Mouse (Mus musculus): ENCODE results near the gene Rassf2.

Gene Rassf2

DNA sequence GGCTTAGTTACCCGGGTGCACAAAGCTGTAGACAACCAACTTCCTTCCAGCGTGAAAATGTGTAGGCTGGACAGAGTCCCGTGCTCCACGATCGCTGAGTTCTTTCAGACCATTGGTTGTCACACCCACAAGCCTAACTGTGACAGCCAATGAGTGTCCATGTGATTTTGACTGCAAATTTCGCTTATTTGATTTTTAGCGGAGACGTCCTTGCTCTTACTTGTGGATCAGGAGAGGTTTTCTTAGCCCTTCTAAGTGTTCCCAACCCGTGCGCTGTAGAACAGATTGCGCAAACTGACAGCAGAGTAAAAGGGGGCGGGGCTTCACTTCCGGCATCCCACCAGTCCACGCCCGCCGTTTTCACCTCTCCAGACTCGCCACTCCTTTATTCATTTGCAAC lies 74.8 kb downstream of the Rassf2 start:
- no peak for DNase-seq (ENCODE audit: low read depth, low spot score)

- DNase-seq (ENCODE audit: low read depth, low spot score) = no peak
Observed at GRCm38 (mm10) chr2:131954835-131955234, 75.2 kb downstream of the Rassf2 start.

DNA sequence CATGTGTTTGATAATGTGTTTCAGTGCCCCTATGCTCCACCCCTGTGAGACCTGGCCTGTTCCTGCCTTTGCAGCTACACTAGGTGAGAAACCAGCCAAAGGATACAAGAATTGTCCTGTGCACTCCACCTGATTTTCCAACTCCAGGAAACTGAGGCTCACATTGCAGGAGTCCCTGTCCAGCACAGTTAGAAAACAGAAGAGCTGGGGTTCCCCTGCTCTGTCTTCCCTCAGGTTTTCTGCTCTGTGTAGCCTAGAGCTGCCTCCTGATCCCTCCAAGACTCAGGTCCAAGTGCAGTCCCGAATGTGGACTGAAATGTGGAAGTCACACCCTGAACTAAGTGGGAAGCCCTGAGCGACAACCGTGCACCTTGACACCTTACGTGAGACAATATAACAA lies 76.3 kb downstream of the Rassf2 start:
- DNase-seq (ENCODE audit: low read depth, low spot score) = no peak

GRCm38 (mm10) chr2:131952961-131953538 lies 77.0 kb downstream of the Rassf2 start:
- no peak for DNase-seq (ENCODE audit: low read depth, low spot score)

- DNase-seq (ENCODE audit: low read depth, low spot score) = no peak
Observed at GRCm38 (mm10) chr2:131952456-131952855, 77.6 kb downstream of the Rassf2 start.

- no peak for DNase-seq (ENCODE audit: low read depth, low spot score)
Observed at GRCm38 (mm10) chr2:131950598-131951095, 79.4 kb downstream of the Rassf2 start, which contains the start of gene Prnd. Gene Prnd, plus strand, starts transcription at chr2:131950861.

DNA sequence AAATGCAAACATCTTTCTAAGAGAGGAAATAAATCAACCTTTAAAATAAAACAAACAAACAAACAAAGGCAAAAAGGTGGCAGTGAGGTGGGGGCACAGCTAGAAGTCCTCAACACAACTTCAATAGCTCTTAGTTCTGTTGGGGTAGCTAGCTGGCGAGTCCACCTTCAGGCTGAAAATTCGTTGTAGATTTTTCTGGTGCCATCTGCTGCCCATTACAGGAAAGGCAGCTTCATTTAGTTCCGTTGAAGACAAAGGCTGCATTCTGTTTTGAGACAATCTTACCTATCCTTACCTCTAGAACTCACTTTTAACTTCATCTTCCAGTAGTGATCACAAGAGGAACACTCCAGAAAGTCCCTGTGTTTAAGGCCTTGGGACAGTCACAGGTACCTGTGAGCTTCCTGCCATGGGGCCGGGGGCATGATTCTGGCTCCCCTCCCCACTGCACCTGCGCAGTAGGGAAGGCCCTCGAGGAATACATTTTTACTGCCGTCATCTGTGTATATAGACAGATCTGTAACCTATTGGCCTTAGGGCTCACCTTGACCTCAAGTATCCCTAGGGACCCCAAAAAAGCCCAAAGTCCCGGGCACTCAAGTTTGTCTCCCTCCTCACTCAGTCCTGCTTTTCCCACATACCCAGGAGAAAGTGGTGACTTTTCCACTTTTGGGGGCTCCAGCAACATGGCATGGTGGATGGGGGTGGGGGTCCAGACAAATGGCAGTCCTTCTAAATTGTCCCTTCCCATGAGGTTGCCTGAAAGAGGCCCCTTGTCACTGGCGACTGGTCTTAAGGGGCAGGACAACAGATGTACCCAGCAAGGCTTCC lies 80.1 kb downstream of the Rassf2 start:
- no peak for DNase-seq (ENCODE audit: low read depth, low spot score)

DNA sequence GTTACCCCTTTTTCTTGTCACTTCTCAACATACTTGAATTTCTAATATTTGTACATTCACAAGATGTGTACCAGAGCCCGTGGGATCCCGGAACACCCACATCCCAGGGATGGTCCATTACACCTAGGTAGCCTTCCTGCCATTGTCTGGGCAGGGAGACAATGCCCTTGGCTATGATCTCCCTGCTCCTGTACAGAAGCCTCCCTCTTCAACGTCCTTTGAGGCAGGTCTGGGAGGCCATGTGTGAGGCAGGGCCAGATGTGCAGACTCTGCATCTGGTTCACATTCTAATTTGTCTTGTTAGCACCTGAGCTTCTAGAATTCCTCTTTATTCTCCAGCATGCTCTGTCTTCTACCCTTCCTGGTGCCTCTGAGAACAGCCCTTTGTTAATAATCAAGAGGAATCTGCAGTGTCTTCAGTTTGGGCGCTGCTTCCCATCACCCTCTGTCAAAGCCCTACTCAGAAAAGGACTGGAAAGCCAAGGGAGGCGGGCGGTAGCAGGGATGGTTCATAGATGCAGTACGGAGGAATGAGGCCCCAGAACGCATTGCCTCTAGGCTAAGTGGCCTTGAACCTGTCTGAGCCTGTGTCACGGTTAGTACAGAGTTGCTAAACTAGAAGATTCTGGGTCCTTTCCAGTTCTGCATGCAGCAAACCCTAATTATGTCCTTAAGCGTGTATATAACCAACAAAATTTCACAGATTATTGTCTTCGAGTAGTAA lies 81.0 kb downstream of the Rassf2 start:
- no peak for DNase-seq (ENCODE audit: low read depth, low spot score)

- no peak for DNase-seq (ENCODE audit: low read depth, low spot score)
Observed at GRCm38 (mm10) chr2:131948156-131948555, 81.9 kb downstream of the Rassf2 start.

GRCm38 (mm10) chr2:131946351-131946750 lies 83.7 kb downstream of the Rassf2 start:
- DNase-seq (ENCODE audit: low read depth, low spot score) = no peak

- no peak for DNase-seq (ENCODE audit: low read depth, low spot score)
Observed at GRCm38 (mm10) chr2:131945765-131946164, 84.3 kb downstream of the Rassf2 start.

DNA sequence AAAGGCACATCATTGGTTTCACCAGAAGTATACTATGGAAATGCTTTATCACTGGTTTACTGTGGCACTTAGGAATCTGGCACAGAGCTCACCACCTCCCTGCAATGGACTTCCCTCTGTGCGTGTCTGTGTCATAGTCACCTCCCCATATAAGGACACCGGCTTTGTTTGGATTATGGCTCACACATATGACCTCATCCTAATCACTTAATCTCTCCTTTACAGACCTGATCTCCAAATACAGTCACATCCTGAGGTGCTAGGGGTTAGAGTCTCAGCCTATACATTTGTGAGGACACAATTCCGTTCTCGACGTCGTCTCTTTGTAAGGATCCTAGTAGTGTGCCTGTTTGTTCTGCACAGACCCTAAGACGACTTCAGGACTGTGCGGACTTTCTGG lies 84.8 kb downstream of the Rassf2 start:
- no peak for DNase-seq (ENCODE audit: low read depth, low spot score)

GRCm38 (mm10) chr2:131944370-131944769 lies 85.7 kb downstream of the Rassf2 start:
- DNase-seq (ENCODE audit: low read depth, low spot score) = no peak

DNA sequence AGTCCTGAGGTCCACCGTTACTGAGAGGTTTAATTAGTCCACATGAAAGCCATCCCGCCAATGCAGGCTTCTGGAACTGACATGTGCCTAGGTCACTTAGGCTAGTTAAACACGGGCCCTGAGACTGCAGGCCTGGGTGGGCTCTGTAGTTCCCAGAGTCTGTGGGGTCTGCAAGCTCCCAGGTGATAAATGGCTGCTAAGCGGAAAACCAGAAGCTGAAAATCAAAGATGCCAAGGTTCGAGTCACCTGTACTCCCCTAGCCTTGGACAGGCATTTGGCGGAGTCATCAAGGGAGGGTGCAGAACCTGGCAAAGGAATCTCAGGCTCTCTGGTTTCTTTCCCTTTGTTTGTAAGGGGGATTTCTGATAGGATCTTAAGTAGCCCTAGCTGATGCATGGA lies 88.6 kb downstream of the Rassf2 start:
- DNase-seq (ENCODE audit: low read depth, low spot score) = no peak

- DNase-seq (ENCODE audit: low read depth, low spot score) = no peak
Observed at GRCm38 (mm10) chr2:131940506-131940905, 89.6 kb downstream of the Rassf2 start.

Data from forelimb bud, embryonic 11.5 days (tissue).